Mouse (Mus musculus): ENCODE measurements around the gene Gm9747.

The Gm9747 gene

GRCm38 (mm10) chr1:82232812-82233211 lies at the start of gene Gm9747:
Gene Gm9747, plus strand, starts transcription at chr1:82233112.
- DNase-seq (ENCODE audit: low read depth, low spot score): no peak

DNA sequence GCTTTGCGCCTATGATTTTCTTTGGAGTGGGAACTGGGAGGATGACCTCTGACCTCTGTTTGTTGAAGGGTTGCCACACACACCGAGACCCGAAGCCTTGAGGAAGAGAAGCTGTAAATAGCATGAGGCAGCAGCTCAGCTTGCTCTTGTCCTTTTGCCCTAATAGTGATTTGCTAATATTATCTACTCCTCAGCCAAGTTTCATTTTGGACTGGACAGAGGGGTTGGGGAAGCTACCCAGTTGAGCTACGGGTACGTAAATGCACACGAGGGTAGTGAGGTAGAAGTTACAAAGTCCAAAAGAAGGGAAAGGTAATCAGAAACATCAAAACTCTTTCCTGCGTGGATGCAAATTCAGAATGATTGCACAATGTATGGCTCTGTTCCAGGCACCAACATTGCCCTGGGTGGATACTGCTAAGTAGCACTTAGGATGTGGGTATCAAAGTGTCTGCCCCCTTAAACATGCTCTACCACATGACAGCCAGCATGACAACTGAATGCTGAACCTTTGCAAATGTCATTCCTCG lies 48.9 kb upstream of the Gm9747 start:
- no peak for DNase-seq (ENCODE audit: low read depth, low spot score)

- no peak for DNase-seq (ENCODE audit: low read depth, low spot score)
Measured at GRCm38 (mm10) chr1:82188549-82189231, 44.2 kb upstream of the Gm9747 start.

DNA sequence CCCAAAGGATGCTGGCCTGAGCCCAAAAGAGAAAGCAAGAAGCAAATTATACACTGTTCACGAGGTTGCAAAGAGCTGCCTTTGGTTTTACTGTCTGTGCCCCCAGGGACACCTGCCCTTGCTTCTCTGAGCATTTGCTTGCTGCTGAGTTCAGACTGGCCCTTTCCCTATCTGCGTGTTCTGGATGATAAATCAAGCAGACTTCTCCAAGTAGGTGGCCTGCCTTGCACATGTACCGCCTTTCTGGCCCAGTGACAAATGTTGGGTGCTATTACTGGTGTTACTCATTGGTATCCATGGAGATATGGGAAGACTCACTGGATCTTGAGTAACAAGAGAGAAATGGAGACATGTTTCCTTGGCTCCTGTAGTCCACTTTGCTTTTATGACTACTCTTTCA lies 43.4 kb upstream of the Gm9747 start:
- peak; percentile 96 for DNase-seq (ENCODE audit: low read depth, low spot score)

DNA sequence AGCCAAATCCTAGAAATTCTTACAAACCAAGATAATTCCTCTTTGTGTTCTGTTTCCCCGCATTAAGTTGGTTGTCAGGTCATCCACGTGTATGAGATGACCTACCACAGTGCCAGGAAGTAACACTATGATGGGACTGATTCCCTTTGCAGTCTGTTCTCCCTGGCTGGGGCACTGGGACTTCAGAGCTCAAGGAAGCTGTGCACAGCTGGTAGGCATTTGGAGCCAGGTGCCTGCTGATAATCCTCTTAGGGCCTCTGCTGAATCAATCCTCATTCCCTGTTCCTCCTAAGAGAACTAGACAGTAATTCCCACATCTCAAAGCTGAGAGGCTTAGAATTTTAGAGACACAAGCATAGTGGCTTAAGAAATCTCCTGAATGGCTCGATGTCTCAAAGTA lies 41.3 kb upstream of the Gm9747 start:
- DNase-seq (ENCODE audit: low read depth, low spot score): no peak

GRCm38 (mm10) chr1:82199918-82200317 lies 33.0 kb upstream of the Gm9747 start:
- DNase-seq (ENCODE audit: low read depth, low spot score): peak; percentile 52

GRCm38 (mm10) chr1:82200636-82201035 lies 32.3 kb upstream of the Gm9747 start:
- no peak for DNase-seq (ENCODE audit: low read depth, low spot score)

DNA sequence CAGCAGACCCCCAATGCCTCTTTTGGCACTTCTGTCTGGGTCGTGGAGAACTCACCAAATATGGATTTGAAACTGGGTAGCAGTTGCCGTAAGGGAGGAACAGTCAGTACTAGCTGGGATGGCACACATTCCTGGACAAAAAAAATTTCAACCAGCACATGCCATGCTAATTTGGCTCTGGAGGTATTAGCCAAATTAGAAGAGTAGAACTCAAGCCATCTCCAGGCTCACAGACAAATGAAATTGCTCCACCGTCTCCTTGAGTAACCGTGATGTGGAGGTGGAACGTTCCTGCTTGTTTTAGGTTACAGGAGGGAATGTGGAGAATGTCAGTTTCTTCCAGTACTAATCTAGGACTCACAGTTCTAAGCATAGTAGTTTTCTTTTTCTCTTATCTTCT lies 25.4 kb upstream of the Gm9747 start:
- DNase-seq (ENCODE audit: low read depth, low spot score): no peak

GRCm38 (mm10) chr1:82220673-82221396 lies 12.1 kb upstream of the Gm9747 start:
- no peak for DNase-seq (ENCODE audit: low read depth, low spot score)

DNA sequence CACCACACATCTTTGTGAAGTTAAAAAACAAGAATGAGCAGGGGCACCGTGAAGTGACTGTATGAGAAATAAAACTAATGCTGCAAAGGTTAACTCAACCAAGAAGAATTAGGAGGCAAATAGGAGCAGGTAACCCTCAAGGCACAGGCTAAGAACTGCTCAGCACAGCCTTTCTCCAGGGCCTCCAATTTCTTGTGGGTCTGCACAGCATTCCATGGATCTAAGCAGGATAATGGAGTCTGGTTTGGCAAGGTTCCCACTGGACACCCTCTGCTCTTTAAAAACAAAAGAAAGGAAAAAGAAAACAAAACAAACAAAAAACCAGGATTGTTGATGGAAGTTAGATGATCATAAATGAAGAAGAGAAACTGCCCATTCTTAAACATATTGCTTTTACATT lies 11.4 kb upstream of the Gm9747 start:
- no peak for DNase-seq (ENCODE audit: low read depth, low spot score)

DNA sequence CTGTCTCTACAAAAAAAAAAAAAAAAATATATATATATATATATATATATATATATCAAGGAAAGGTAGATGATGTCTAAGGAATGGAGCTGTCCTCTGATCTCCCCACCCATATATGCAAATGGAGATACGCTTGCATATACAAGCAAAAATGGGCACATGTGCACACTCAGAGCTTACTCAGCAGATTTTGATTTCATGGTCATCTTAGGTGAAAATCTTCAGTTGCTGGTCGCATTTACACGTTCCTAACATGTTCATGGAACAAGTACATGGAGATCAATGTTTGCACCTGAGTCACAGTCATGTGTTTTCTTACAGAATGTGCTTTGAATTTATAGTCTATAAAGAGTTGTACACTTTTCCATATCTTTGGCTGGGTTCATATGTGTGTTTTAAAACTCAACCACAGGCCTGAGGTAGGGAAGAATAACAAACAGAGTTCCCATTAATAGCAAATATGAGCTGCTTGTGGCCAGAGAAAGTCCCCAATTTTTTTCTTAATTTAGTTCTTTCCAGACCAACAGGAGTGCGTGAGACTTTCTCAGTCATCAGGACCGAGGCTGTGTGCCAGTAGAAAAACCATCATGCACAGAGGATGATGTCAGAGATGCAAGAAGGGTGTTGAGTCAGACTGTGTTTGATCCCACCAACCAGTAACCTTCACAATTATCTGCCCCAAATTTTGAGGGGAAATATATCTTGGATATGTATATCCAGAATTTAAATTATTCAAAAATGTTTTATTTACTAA lies 9.7 kb upstream of the Gm9747 start:
- DNase-seq (ENCODE audit: low read depth, low spot score): peak; percentile 16

DNA sequence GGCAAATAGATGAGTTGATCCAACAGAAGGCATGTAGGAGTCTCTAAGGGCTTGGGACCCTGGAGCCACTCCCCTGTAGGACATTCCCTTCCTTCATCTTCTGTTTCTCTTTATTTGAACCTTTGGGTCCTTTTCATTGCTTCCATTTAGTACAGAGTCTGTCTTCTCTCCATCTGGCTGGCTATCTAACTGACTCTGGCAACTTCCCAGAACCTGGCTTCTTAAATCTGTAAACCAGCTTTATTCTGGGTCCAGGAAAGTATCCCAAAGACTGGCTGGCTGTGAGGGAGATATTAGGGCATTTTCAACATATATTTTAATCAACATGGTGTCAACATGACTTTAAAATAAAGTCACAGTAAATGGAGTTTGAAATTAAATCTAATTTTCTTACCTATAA lies 4.1 kb upstream of the Gm9747 start:
- no peak for DNase-seq (ENCODE audit: low read depth, low spot score)

- no peak for DNase-seq (ENCODE audit: low read depth, low spot score)
Measured at GRCm38 (mm10) chr1:82234616-82235015, 1.7 kb downstream of the Gm9747 start.

- no peak for DNase-seq (ENCODE audit: low read depth, low spot score)
Measured at GRCm38 (mm10) chr1:82235455-82236104, 2.7 kb downstream of the Gm9747 start.

DNA sequence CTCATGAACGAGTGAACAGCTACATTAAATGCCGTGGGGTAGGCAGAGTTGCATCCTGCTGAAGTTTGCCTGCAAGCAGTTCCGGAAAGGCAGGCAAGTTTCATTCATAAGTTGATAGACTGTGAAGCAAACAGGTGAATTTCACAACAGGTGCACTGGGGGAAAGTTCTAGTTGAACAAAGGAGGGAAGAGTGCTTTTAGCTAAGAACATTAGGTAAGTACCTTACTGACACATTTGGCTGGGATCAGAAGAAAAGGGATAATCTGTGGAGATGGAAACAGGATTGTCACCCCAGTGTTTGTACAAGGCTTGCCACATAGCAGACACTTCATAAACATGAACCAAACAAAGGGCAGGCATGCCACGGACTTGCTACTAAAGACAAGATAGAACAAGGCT lies 5.3 kb downstream of the Gm9747 start:
- no peak for DNase-seq (ENCODE audit: low read depth, low spot score)

- no peak for DNase-seq (ENCODE audit: low read depth, low spot score)
Measured at GRCm38 (mm10) chr1:82239409-82240201, 6.7 kb downstream of the Gm9747 start.

DNA sequence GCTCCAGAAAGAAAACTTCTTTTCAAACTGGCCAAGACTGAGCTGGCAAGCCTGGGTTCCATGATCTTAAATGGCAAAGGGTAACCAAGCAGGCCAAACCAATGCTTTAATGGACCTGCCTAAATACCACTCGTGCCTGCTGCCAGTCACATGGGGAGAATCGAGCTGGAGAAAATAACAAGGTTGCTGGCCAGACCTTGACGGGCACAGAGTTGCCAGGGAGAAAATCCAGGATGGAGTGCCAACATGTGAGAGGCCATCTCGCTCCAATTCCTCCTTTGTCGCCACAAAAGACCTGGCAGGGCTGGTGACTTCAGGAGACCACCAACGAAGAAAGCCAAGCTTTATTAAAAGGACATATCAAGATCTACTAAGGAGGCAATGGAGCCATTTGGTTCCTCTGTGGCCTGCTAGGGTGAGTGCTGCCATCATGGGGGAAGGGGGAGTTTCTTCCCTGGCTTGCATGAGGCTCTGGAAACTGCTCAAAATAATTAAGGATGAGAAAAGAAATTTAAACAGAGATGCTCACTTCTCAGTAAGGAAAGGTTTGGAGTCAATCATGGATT lies 10.4 kb downstream of the Gm9747 start:
- no peak for DNase-seq (ENCODE audit: low read depth, low spot score)

- no peak for DNase-seq (ENCODE audit: low read depth, low spot score)
Measured at GRCm38 (mm10) chr1:82245002-82245401, 12.1 kb downstream of the Gm9747 start.

- no peak for DNase-seq (ENCODE audit: low read depth, low spot score)
Measured at GRCm38 (mm10) chr1:82247221-82247951, 14.5 kb downstream of the Gm9747 start.

Measured in 3T3-L1 (cell line).